Mouse (Mus musculus) thymus, adult 2 months (tissue): ENCODE results near the gene C130074G19Rik.

Experiments
- CTCF ChIP-seq: fragments of 200-500 bp; IDR thresholded peaks from 2 replicates; pipeline ENCODE4 v1.5.1; 2012; ENCODE audit warnings: mild to moderate bottlenecking, control low read depth, low read length, moderate library complexity, borderline replicate concordance; ENCODE audit not compliant: control insufficient read depth, poor library complexity, insufficient read depth; ENCODE audit errors: extremely low read depth
- POLR2A ChIP-seq: fragments of 200-500 bp; IDR thresholded peaks from 2 replicates; pipeline ENCODE4 v1.6.1; 2012; ENCODE audit warnings: mild to moderate bottlenecking, low read length, control low read depth, moderate library complexity; ENCODE audit not compliant: control insufficient read depth, poor library complexity, insufficient read depth; ENCODE audit errors: extremely low read depth

- TF ChIP-seq CTCF = no peak
- no peak for TF ChIP-seq POLR2A
Observed at GRCm38 (mm10) chr1:184897350-184897749, 14.3 kb upstream of the C130074G19Rik start.
